ENCODE assay signal across 14 mouse cellular contexts in the genomic region with DNA sequence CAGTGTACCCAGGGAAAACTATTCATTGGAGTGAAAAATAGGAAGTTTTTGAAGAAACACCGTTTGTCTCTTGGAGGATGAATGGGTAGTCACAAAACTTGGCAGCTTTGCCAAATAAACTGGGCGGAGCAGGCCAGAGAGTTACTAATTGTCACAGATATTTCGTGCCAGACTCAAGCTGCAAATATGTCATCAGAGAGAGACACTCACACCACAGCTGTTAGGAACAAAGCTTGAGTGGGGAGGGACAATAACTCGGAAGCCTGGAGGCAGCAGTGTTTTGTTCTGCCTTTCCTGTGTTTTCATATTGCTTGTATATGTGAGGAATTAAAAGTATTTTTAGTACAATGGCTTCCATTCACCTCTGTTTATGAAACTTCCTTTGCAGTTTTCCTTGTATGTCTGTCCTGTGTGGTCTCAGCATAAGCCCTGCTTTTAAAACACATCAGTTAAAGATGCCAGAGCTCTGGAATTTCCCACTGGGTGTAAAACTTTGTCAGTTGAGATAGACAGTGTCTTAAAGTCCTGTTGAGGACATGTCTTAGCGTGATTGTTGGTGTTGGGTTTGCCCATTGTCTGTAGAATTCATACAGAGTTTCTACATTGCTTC. TPM values are rescaled to one million over a fixed set of nuclear protein-coding genes. Genes with fewer than 3 reads are reported as not detected.
DNase-seq lines count a peak whose midpoint lies in the region; ATAC-seq and TF ChIP-seq lines count a peak whose summit lies in the region.
"Had no signal": no experiment of that assay in that cellular context is flagged by ENCODE, and none has a peak within 500 bp of the region (broad histone marks: within the 10 kb centered on the region; RNA-seq: fewer than 3 reads in every experiment).

No protein-coding gene starts in this region.

- H3K9ac ChIP-seq in heart, adult 2 months (ENCODE audit: low read depth, low read length), result no peak overlapping the region
- H3K9ac ChIP-seq in kidney, embryonic 14.5 days (ENCODE audit: low read depth, low read length), result no peak overlapping the region
- H3K9ac ChIP-seq in lung, embryonic 16.5 days (ENCODE audit: low read length), result no peak overlapping the region
- H3K9ac ChIP-seq in midbrain, embryonic 16.5 days (ENCODE audit: low read depth, low read length), result no peak overlapping the region
- H3K9ac ChIP-seq in midbrain, embryonic 14.5 days (replicated peaks; ENCODE audit: low read length), result no peak overlapping the region
- H3K9ac ChIP-seq: forebrain, embryonic 12.5 days; liver, embryonic 13.5 days had no signal

- peak in 1 of 2 experiments; percentile 29 for DNase-seq in heart, adult 2 months
- DNase-seq in heart, embryonic 10.5 days (ENCODE audit: low spot score), result no peak
- peak; percentile 13 to 27 for DNase-seq in kidney, postnatal 36 days
- DNase-seq in NIH3T3 (ENCODE audit: low read depth), result peak; percentile 19
- DNase-seq in midbrain, embryonic 14.5 days, result no peak
- DNase-seq: cerebellum, adult 9-11 months; left cerebral cortex, postnatal 4 days; liver, embryonic 13.5 days had no signal

- ATAC-seq in kidney, embryonic 14.5 days (ENCODE audit: low FRiP score, low TSS enrichment), result no peak
- peak; percentile 87 for ATAC-seq in lung, embryonic 16.5 days (ENCODE audit: low read depth)
- no peak for ATAC-seq in midbrain, embryonic 16.5 days
- ATAC-seq in midbrain, embryonic 14.5 days (ENCODE audit: low FRiP score, low TSS enrichment), result no peak
- ATAC-seq: Patski had no signal

- H3K27ac ChIP-seq in heart, adult 2 months, result peak overlapping the region; percentile 28; the same call in 1 of the 2 replicates
- no peak overlapping the region for H3K27ac ChIP-seq in heart, embryonic 10.5 days
- no peak overlapping the region for H3K27ac ChIP-seq in kidney, embryonic 14.5 days (ENCODE audit: low read depth, low read length)
- peak overlapping the region; percentile 83 for H3K27ac ChIP-seq in lung, embryonic 16.5 days (ENCODE audit: low read length)
- H3K27ac ChIP-seq in midbrain, embryonic 16.5 days (ENCODE audit: low read length), result no peak overlapping the region
- H3K27ac ChIP-seq in midbrain, embryonic 14.5 days (replicated peaks; ENCODE audit: low read depth, low read length), result no peak overlapping the region
- H3K27ac ChIP-seq: forebrain, embryonic 12.5 days; liver, embryonic 13.5 days; midbrain, embryonic 10.5 days had no signal

- no peaks in the 10 kb centered on the region for H3K4me1 ChIP-seq in heart, adult 2 months (ENCODE audit: control insufficient read depth, insufficient read depth, low read length)
- H3K4me1 ChIP-seq in heart, embryonic 10.5 days, result no peaks in the 10 kb centered on the region
- H3K4me1 ChIP-seq in kidney, embryonic 14.5 days (ENCODE audit: control insufficient read depth, insufficient read depth, low read length), result no peaks in the 10 kb centered on the region
- H3K4me1 ChIP-seq in lung, embryonic 16.5 days (replicated peaks; ENCODE audit: control insufficient read depth, insufficient read depth, low read length), result no peaks in the 10 kb centered on the region
- H3K4me1 ChIP-seq in midbrain, embryonic 16.5 days (ENCODE audit: control insufficient read depth, insufficient read depth, low read length), result no peaks in the 10 kb centered on the region
- H3K4me1 ChIP-seq in midbrain, embryonic 14.5 days (ENCODE audit: control insufficient read depth, insufficient read depth, low read length), result no peaks in the 10 kb centered on the region
- H3K4me1 ChIP-seq: forebrain, embryonic 12.5 days; liver, embryonic 13.5 days; midbrain, embryonic 10.5 days had no signal

- intact Hi-C loops in heart, adult 2 months (cut with DNase I), result no loop called here

- H3K4me3 ChIP-seq in heart, adult 2 months, result no peak overlapping the region
- H3K4me3 ChIP-seq in heart, embryonic 10.5 days, result no peak overlapping the region
- no peak overlapping the region for H3K4me3 ChIP-seq in kidney, embryonic 14.5 days (ENCODE audit: low read length)
- no peak overlapping the region for H3K4me3 ChIP-seq in lung, embryonic 16.5 days (ENCODE audit: low read length)
- H3K4me3 ChIP-seq in midbrain, embryonic 16.5 days (ENCODE audit: low read depth, low read length), result no peak overlapping the region
- no peak overlapping the region for H3K4me3 ChIP-seq in midbrain, embryonic 14.5 days (replicated peaks; ENCODE audit: low read depth, low read length)
- H3K4me3 ChIP-seq: forebrain, embryonic 12.5 days; liver, embryonic 13.5 days; midbrain, embryonic 10.5 days had no signal

- H3K79me2 ChIP-seq in heart, adult 2 months (replicated peaks; ENCODE audit: control insufficient read depth, insufficient read depth, low read length), result no peaks in the 10 kb centered on the region

- no peak overlapping the region for H3K4me2 ChIP-seq in kidney, embryonic 14.5 days (replicated peaks; ENCODE audit: low read depth, low read length)
- no peak overlapping the region for H3K4me2 ChIP-seq in lung, embryonic 16.5 days (ENCODE audit: low read depth, low read length)
- H3K4me2 ChIP-seq in midbrain, embryonic 16.5 days (ENCODE audit: low read length), result no peak overlapping the region
- no peak overlapping the region for H3K4me2 ChIP-seq in midbrain, embryonic 14.5 days (ENCODE audit: low read length)
- H3K4me2 ChIP-seq: forebrain, embryonic 12.5 days; liver, embryonic 13.5 days had no signal

- peaks cover 2% of the 10 kb centered on the region; the same call in 1 of the 2 replicates for H3K36me3 ChIP-seq in heart, adult 2 months (ENCODE audit: control insufficient read depth, insufficient read depth, low read length)
- peaks cover 90% of the 10 kb centered on the region for H3K36me3 ChIP-seq in heart, embryonic 10.5 days
- peaks cover 71% of the 10 kb centered on the region; the same call in 1 of the 2 replicates for H3K36me3 ChIP-seq in kidney, embryonic 14.5 days (ENCODE audit: control insufficient read depth, insufficient read depth, low read length)
- peaks cover 45% of the 10 kb centered on the region for H3K36me3 ChIP-seq in lung, embryonic 16.5 days (ENCODE audit: control insufficient read depth, insufficient read depth, low read length)
- H3K36me3 ChIP-seq in midbrain, embryonic 16.5 days (ENCODE audit: control insufficient read depth, insufficient read depth, low read length), result peaks cover 49% of the 10 kb centered on the region
- H3K36me3 ChIP-seq in midbrain, embryonic 14.5 days (ENCODE audit: control insufficient read depth, insufficient read depth, low read length), result peaks cover 78% of the 10 kb centered on the region

- TF ChIP-seq CTCF in heart, adult 2 months (IDR thresholded peaks at IDR 0.05), result no peak

- TF ChIP-seq POLR2A in heart, adult 2 months (IDR thresholded peaks at IDR 0.05; ENCODE audit: insufficient read depth, low read depth, low read length), result no peak

- WGBS in heart, adult 2 months, result 43% methylated on average over 5 of the region's 5 CpGs
- 91% methylated on average over 5 of the region's 5 CpGs for WGBS in heart, embryonic 10.5 days
- WGBS in kidney, embryonic 14.5 days, result 90% methylated on average over 5 of the region's 5 CpGs
- 74% methylated on average over 5 of the region's 5 CpGs for WGBS in lung, embryonic 16.5 days
- 93% methylated on average over 5 of the region's 5 CpGs for WGBS in midbrain, embryonic 16.5 days
- WGBS in midbrain, embryonic 14.5 days, result 91% methylated on average over 5 of the region's 5 CpGs

- no peaks in the 10 kb centered on the region for H3K9me3 ChIP-seq in heart, embryonic 10.5 days
- no peaks in the 10 kb centered on the region for H3K9me3 ChIP-seq in kidney, embryonic 14.5 days (ENCODE audit: control insufficient read depth, low read length)
- H3K9me3 ChIP-seq in lung, embryonic 16.5 days (ENCODE audit: control insufficient read depth, low read length), result no peaks in the 10 kb centered on the region
- H3K9me3 ChIP-seq in midbrain, embryonic 16.5 days (replicated peaks; ENCODE audit: control insufficient read depth, low read length, poor library complexity, severe bottlenecking), result no peaks in the 10 kb centered on the region
- no peaks in the 10 kb centered on the region for H3K9me3 ChIP-seq in midbrain, embryonic 14.5 days (ENCODE audit: control insufficient read depth, low read length)
- H3K9me3 ChIP-seq: forebrain, embryonic 12.5 days; liver, embryonic 13.5 days; midbrain, embryonic 10.5 days had no signal

- no peaks in the 10 kb centered on the region for H3K27me3 ChIP-seq in heart, adult 2 months (ENCODE audit: control insufficient read depth, insufficient read depth, low read length)
- no peaks in the 10 kb centered on the region for H3K27me3 ChIP-seq in heart, embryonic 10.5 days (ENCODE audit: insufficient read depth, poor library complexity, severe bottlenecking)
- H3K27me3 ChIP-seq in kidney, embryonic 14.5 days (ENCODE audit: control insufficient read depth, insufficient read depth, low read length), result no peaks in the 10 kb centered on the region
- H3K27me3 ChIP-seq in lung, embryonic 16.5 days (ENCODE audit: control insufficient read depth, insufficient read depth, low read depth, low read length), result no peaks in the 10 kb centered on the region
- no peaks in the 10 kb centered on the region for H3K27me3 ChIP-seq in midbrain, embryonic 16.5 days (ENCODE audit: control insufficient read depth, insufficient read depth, low read depth, low read length)
- no peaks in the 10 kb centered on the region for H3K27me3 ChIP-seq in midbrain, embryonic 14.5 days (ENCODE audit: control insufficient read depth, insufficient read depth, low read length)
- H3K27me3 ChIP-seq: forebrain, embryonic 12.5 days; liver, embryonic 13.5 days; Patski had no signal

- no peak for TF ChIP-seq EP300 in heart, adult 2 months (IDR thresholded peaks at IDR 0.05; ENCODE audit: insufficient read depth, low read depth, low read length)

RNA-seq across cellular contexts. Expression of gene Lxn, which starts 13.0 kb away (rescaled TPM):
- total RNA-seq in heart, adult 2 months (2021), result 1 to 10 TPM; 2.6 to 4.5 TPM
- polyA plus RNA-seq in heart, adult 2 months (2012; rRNA removed), result 8.8 and 11.0 TPM in 2 replicates
- 50.5 and 62.0 TPM in 2 replicates for polyA plus RNA-seq in heart, embryonic 10.5 days (2016; fragmentation: Nextera tagmentation; extraction: Ambion mirVana)
- polyA plus RNA-seq in kidney, embryonic 14.5 days (2014; fragmentation: Nextera tagmentation; extraction: Ambion mirVana), result 68.8 and 68.9 TPM in 2 replicates
- 185 and 190 TPM in 2 replicates for polyA plus RNA-seq in lung, embryonic 16.5 days (2015; fragmentation: Nextera tagmentation; extraction: Ambion mirVana)
- polyA plus RNA-seq in midbrain, embryonic 16.5 days (2015; fragmentation: Nextera tagmentation; extraction: Ambion mirVana), result 149 and 186 TPM in 2 replicates
- polyA plus RNA-seq in midbrain, embryonic 14.5 days (2014; fragmentation: Nextera tagmentation; extraction: Ambion mirVana), result 237 and 247 TPM in 2 replicates

RNA-seq across cellular contexts. Expression of gene Gfm1, which starts 20.8 kb away (rescaled TPM):
- total RNA-seq in heart, adult 2 months (2021), result 100 to 1,000 TPM; 203 to 226 TPM
- polyA plus RNA-seq in heart, adult 2 months (2012; rRNA removed), result 70.9 and 127 TPM in 2 replicates
- polyA plus RNA-seq in heart, embryonic 10.5 days (2016; fragmentation: Nextera tagmentation; extraction: Ambion mirVana), result 86.5 and 121 TPM in 2 replicates
- polyA plus RNA-seq in kidney, embryonic 14.5 days (2014; fragmentation: Nextera tagmentation; extraction: Ambion mirVana), result 31.9 and 63.3 TPM in 2 replicates
- polyA plus RNA-seq in lung, embryonic 16.5 days (2015; fragmentation: Nextera tagmentation; extraction: Ambion mirVana), result 37.7 and 42.3 TPM in 2 replicates
- polyA plus RNA-seq in midbrain, embryonic 16.5 days (2015; fragmentation: Nextera tagmentation; extraction: Ambion mirVana), result 29.5 and 33.3 TPM in 2 replicates
- polyA plus RNA-seq in midbrain, embryonic 14.5 days (2014; fragmentation: Nextera tagmentation; extraction: Ambion mirVana), result 26.1 and 34.3 TPM in 2 replicates

Comparison
In these comparisons a context has a peak if more than half of its experiments do, and no peak if none do; other contexts are left out.
1. H3K27ac ChIP-seq: peak in heart, adult 2 months (single experiment) and lung, embryonic 16.5 days (single experiment); none in heart, embryonic 10.5 days (single experiment), kidney, embryonic 14.5 days (single experiment), midbrain, embryonic 16.5 days (single experiment) and midbrain, embryonic 14.5 days (single experiment).
2. DNase-seq: peak in kidney, postnatal 36 days (2 of 2) and NIH3T3 (single experiment); none in heart, embryonic 10.5 days (single experiment) and midbrain, embryonic 14.5 days (single experiment).